Mouse (Mus musculus) lung, postnatal 0 days (tissue): ENCODE results near the gene Olfr273.

Source experiments
- CTCF ChIP-seq: IDR thresholded peaks from 2 replicates; pipeline ENCODE4 v1.5.1; 2016; ENCODE audit warnings: antibody characterized with exemption, mild to moderate bottlenecking
- EP300 ChIP-seq: IDR thresholded peaks from 2 replicates; pipeline ENCODE4 v1.6.1; 2016; ENCODE audit warnings: antibody characterized with exemption, mild to moderate bottlenecking, control low read depth

GRCm38 (mm10) chr4:52849672-52850071, 9.4 kb downstream of the Olfr273 start:
- TF ChIP-seq CTCF (no peak), EP300 (no peak)
